Mouse (Mus musculus) forebrain, postnatal 0 days (tissue): ENCODE measurements around the gene Slamf9. TPM values are rescaled to one million over a fixed set of nuclear protein-coding genes. Genes with fewer than 3 reads are reported as not detected.

Experiments used
- ATAC-seq: fragments of 200-750 bp; cut with Nextera tagmentation; 2 replicates; pipeline ENCODE4 v1.8.0; 2017; ENCODE audit warnings: mild to moderate bottlenecking, moderate library complexity
- DNase-seq: peaks from one replicate; pipeline ENCODE4 v3.0.0-alpha.2; 2015
- H3K27ac ChIP-seq: fragments of 300-500 bp; sonication (generic); 2 replicates; pipeline ENCODE4 v1.5.1; 2014; ENCODE audit warnings: low read depth, mild to moderate bottlenecking, antibody characterized with exemption, low read length, moderate library complexity, mixed read lengths
- H3K27me3 ChIP-seq: fragments of 300-500 bp; sonication (generic); 2 replicates; pipeline ENCODE4 v1.6.1; 2014; ENCODE audit warnings: mild to moderate bottlenecking, low read length, mixed read lengths; ENCODE audit not compliant: insufficient read depth
- H3K36me3 ChIP-seq: fragments of 300-500 bp; sonication (generic); 2 replicates; pipeline ENCODE4 v1.6.1; 2014; ENCODE audit warnings: mild to moderate bottlenecking, moderate library complexity; ENCODE audit not compliant: insufficient read depth
- H3K4me1 ChIP-seq: fragments of 300-500 bp; sonication (generic); 2 replicates; pipeline ENCODE4 v1.6.1; 2014; ENCODE audit warnings: antibody characterized with exemption; ENCODE audit not compliant: insufficient read depth
- H3K4me2 ChIP-seq: fragments of 300-500 bp; sonication (generic); 2 replicates; pipeline ENCODE4 v1.6.1; 2014; ENCODE audit warnings: low read depth, mild to moderate bottlenecking, moderate library complexity
- H3K4me3 ChIP-seq: fragments of 300-500 bp; sonication (generic); 2 replicates; pipeline ENCODE4 v1.5.1; 2014; ENCODE audit warnings: low read depth, low read length, mixed read lengths
- H3K9ac ChIP-seq: fragments of 300-500 bp; sonication (generic); 2 replicates; pipeline ENCODE4 v1.6.1; 2014; ENCODE audit warnings: mild to moderate bottlenecking
- H3K9me3 ChIP-seq: fragments of 300-500 bp; sonication (generic); 2 replicates; pipeline ENCODE4 v1.6.1; 2016; ENCODE audit warnings: low read length
- CTCF ChIP-seq: sonication (generic); IDR thresholded peaks from 2 replicates; pipeline ENCODE4 v1.5.1; 2016; ENCODE audit warnings: antibody characterized with exemption, control low read depth, low read depth
- WGBS: fragments of 180-500 bp; shearing (Covaris S2); extraction: QIAGEN DNeasy Blood & Tissue Kit; methylation state at CpG from one replicate; pipeline ENCODE4 v1.1.7; 2014; 5-methylcytosine and 5-hydroxymethylcytosine counted together
- polyA plus RNA-seq: library from polyadenylated mRNA; unstranded; fragments of >200 nt; fragmentation: Nextera tagmentation; extraction: Ambion mirVana; gene quantifications from 2 replicates; pipeline ENCODE4 v1.2.1, GENCODE M21; 2015
- total RNA-seq: library from RNA; depleted of rRNA; stranded (reverse); fragments of >200 nt; gene quantifications from 2 replicates; pipeline ENCODE4 v1.2.3, GENCODE M21; 2014; rRNA removed

Slamf9 gene
- total RNA-seq (0.15 and 0.43 TPM in 2 replicates), polyA plus RNA-seq (0.21 and 0.30 TPM in 2 replicates)

GRCm38 (mm10) chr1:172475054-172475741 lies at the start of gene Slamf9:
TSS of gene Slamf9 (plus strand) at chr1:172475358.
- Histone ChIP-seq H3K4me3 (no peak within 1 kb of the TSS), H3K36me3 (no peaks in the 10 kb centered on the region), H3K4me1 (no peaks in the 10 kb centered on the region), H3K27ac (no peak within 1 kb of the TSS), H3K9me3 (no peaks in the 10 kb centered on the region), H3K27me3 (no peaks in the 10 kb centered on the region), H3K4me2 (no peak within 1 kb of the TSS), H3K9ac (no peak within 1 kb of the TSS)
- no peak for TF ChIP-seq CTCF
- WGBS = 79% methylated on average over 7 of the region's 7 CpGs
- ATAC-seq = peak; percentile 20; the same call in 1 of the 2 replicates
- DNase-seq = no peak

GRCm38 (mm10) chr1:172426419-172426818 lies 48.7 kb upstream of the Slamf9 start:
- Histone ChIP-seq H3K36me3 (no peaks in the 10 kb centered on the region), H3K9me3 (no peaks in the 10 kb centered on the region), H3K4me1 (no peaks in the 10 kb centered on the region), H3K27ac (no peak overlapping the region), H3K4me3 (no peak overlapping the region), H3K27me3 (no peaks in the 10 kb centered on the region), H3K9ac (no peak overlapping the region), H3K4me2 (no peak overlapping the region)
- TF ChIP-seq CTCF = no peak
- DNase-seq = no peak
- WGBS = 65% methylated on average over 1 of the region's 1 CpGs
- no peak for ATAC-seq

GRCm38 (mm10) chr1:172427841-172428240 lies 47.3 kb upstream of the Slamf9 start:
- no peaks in the 10 kb centered on the region for H3K4me1 ChIP-seq
- no peak for ATAC-seq
- H3K4me2 ChIP-seq = no peak overlapping the region
- no peak overlapping the region for H3K27ac ChIP-seq
- no peaks in the 10 kb centered on the region for H3K36me3 ChIP-seq
- DNase-seq = no peak
- 90% methylated on average over 3 of the region's 3 CpGs for WGBS
- H3K4me3 ChIP-seq = no peak overlapping the region
- H3K9me3 ChIP-seq = no peaks in the 10 kb centered on the region
- TF ChIP-seq CTCF = no peak
- no peak overlapping the region for H3K9ac ChIP-seq
- no peaks in the 10 kb centered on the region for H3K27me3 ChIP-seq

- no peaks in the 10 kb centered on the region for H3K36me3 ChIP-seq
These were observed 46.5 kb upstream of the Slamf9 start for GRCm38 (mm10) chr1:172428614-172429013.

DNA sequence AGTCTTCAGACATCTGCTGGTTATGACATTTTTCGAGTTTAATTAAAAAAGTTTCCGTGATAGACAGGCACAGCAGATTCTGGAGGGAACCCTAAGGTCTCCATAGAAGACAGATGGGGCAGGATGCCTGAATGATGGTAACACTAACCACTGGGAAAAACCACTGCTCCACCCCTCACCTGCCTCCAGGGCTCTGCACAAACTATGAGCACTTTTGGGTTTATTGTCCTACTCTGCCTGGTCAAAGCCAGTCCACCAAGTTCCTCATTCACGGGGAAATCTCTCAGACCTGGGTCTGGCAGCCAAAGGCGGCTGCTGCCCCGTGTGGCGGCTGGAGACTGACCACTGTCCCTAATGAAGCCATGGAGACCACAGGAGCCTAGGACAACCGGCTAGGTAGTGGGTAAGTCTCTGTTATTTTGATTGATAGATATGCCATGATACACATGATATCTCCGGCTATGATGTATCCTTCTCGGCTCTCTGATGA lies 44.4 kb upstream of the Slamf9 start:
- Histone ChIP-seq H3K4me1 (no peaks in the 10 kb centered on the region), H3K4me3 (no peak overlapping the region), H3K4me2 (no peak overlapping the region), H3K9me3 (no peaks in the 10 kb centered on the region), H3K9ac (no peak overlapping the region), H3K27ac (no peak overlapping the region), H3K36me3 (no peaks in the 10 kb centered on the region), H3K27me3 (no peaks in the 10 kb centered on the region)
- WGBS = 54% methylated on average over 9 of the region's 9 CpGs
- DNase-seq (no peak), ATAC-seq (no peak)
- TF ChIP-seq CTCF = no peak

More at GRCm38 (mm10) chr1:172428614-172429013, 46.5 kb upstream of the Slamf9 start:
- Histone ChIP-seq H3K4me2 (no peak overlapping the region), H3K9me3 (no peaks in the 10 kb centered on the region), H3K4me3 (no peak overlapping the region), H3K27me3 (no peaks in the 10 kb centered on the region), H3K9ac (no peak overlapping the region), H3K27ac (no peak overlapping the region), H3K4me1 (no peaks in the 10 kb centered on the region)
- TF ChIP-seq CTCF = no peak
- ATAC-seq (no peak), DNase-seq (no peak)
- 93% methylated on average over 1 of the region's 1 CpGs for WGBS

DNA sequence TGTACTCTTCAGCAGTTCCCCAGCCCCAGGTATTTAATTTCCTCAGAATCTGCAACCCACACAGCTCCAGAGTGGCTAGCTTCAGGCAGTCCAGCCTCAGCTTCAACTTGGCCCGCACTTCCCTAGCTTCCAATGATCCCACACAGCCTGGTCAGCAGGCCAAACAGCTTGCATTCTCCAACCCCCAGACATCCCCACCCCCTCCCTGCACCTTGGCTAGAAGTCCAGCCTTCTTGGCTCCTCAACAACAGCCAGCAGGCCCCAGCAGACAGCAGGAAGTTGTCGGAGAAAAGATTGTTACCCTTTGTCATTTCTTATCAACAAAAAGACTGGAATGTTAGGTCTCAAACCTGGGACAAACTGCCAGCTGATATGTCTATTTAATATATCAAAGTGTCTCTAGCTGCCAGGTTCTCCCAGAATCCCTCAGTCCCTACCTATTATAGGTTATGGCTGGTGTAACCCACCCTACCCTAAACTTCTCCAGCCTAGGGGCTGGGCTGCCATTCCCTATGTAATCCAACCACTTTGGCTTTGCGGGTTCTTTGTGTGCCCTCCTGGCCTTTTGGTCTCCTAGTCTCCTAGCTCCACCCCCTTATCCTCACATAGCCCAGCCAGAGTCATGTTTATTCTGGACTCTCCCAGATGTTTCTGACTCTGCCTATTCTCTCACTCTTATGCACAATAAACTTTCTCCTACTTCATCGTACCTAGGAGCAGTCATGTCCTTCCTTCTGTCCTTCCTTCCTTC lies 43.1 kb upstream of the Slamf9 start:
- Histone ChIP-seq H3K9ac (no peak overlapping the region), H3K27me3 (no peaks in the 10 kb centered on the region), H3K4me2 (no peak overlapping the region), H3K4me1 (no peaks in the 10 kb centered on the region), H3K27ac (no peak overlapping the region), H3K4me3 (no peak overlapping the region), H3K36me3 (no peaks in the 10 kb centered on the region), H3K9me3 (no peaks in the 10 kb centered on the region)
- TF ChIP-seq CTCF = no peak
- ATAC-seq (no peak), DNase-seq (no peak)
- WGBS = 57% methylated on average over 4 of the region's 4 CpGs

- no peak for TF ChIP-seq CTCF
- Histone ChIP-seq H3K4me1 (no peaks in the 10 kb centered on the region), H3K27ac (no peak overlapping the region), H3K9me3 (no peaks in the 10 kb centered on the region), H3K4me3 (no peak overlapping the region), H3K36me3 (no peaks in the 10 kb centered on the region), H3K27me3 (no peaks in the 10 kb centered on the region), H3K9ac (no peak overlapping the region), H3K4me2 (no peak overlapping the region)
- 88% methylated on average over 3 of the region's 3 CpGs for WGBS
- DNase-seq (no peak), ATAC-seq (no peak)
These were observed 42.6 kb upstream of the Slamf9 start for GRCm38 (mm10) chr1:172432587-172432955.
